Mouse (Mus musculus) midbrain, embryonic 16.5 days (tissue): Measurements from ENCODE around the gene Dcbld2. TPM values are rescaled to one million over a fixed set of nuclear protein-coding genes. Genes with fewer than 3 reads are reported as not detected.
A peak's percentile ranks its signal among the peaks of the same experiment; 100 is the strongest.

Experiments
- ATAC-seq: fragments of 200-750 bp; cut with Nextera tagmentation; 2 replicates; pipeline ENCODE4 v1.8.0; 2017; ENCODE audit warnings: moderate TSS enrichment
- H3K27ac ChIP-seq: fragments of 300-500 bp; sonication (generic); 2 replicates; pipeline ENCODE4 v1.5.1; 2014; ENCODE audit warnings: mild to moderate bottlenecking, low read length, mixed read lengths
- H3K27me3 ChIP-seq: fragments of 300-500 bp; sonication (generic); 2 replicates; pipeline ENCODE4 v1.6.1; 2014; ENCODE audit warnings: low read depth, low read length, mixed read lengths; ENCODE audit not compliant: control insufficient read depth, insufficient read depth
- H3K36me3 ChIP-seq: fragments of 300-500 bp; sonication (generic); 2 replicates; pipeline ENCODE4 v1.6.1; 2014; ENCODE audit warnings: mild to moderate bottlenecking, low read length, moderate library complexity, mixed read lengths; ENCODE audit not compliant: control insufficient read depth, insufficient read depth
- H3K4me1 ChIP-seq: fragments of 300-500 bp; sonication (generic); 2 replicates; pipeline ENCODE4 v1.6.1; 2014; ENCODE audit warnings: mild to moderate bottlenecking, low read length, mixed read lengths; ENCODE audit not compliant: control insufficient read depth, insufficient read depth
- H3K4me2 ChIP-seq: fragments of 300-500 bp; sonication (generic); 2 replicates; pipeline ENCODE4 v1.6.1; 2014; ENCODE audit warnings: mild to moderate bottlenecking, low read length, mixed read lengths
- H3K4me3 ChIP-seq: fragments of 300-500 bp; sonication (generic); 2 replicates; pipeline ENCODE4 v1.5.1; 2014; ENCODE audit warnings: low read depth, mild to moderate bottlenecking, low read length, moderate library complexity, mixed read lengths
- H3K9ac ChIP-seq: fragments of 300-500 bp; sonication (generic); 2 replicates; pipeline ENCODE4 v1.6.1; 2014; ENCODE audit warnings: low read depth, low read length, mixed read lengths
- H3K9me3 ChIP-seq: fragments of 300-500 bp; sonication (generic); replicated peaks from 2 replicates; pipeline ENCODE4 v1.6.1; 2014; ENCODE audit warnings: mild to moderate bottlenecking, low read length, mixed read lengths; ENCODE audit not compliant: control insufficient read depth, poor library complexity, severe bottlenecking
- WGBS: fragments of 180-500 bp; shearing (Covaris S2); extraction: QIAGEN DNeasy Blood & Tissue Kit; methylation state at CpG from one replicate; pipeline ENCODE4 v1.1.7; 2014; 5-methylcytosine and 5-hydroxymethylcytosine counted together
- polyA plus RNA-seq: library from polyadenylated mRNA; unstranded; fragments of >200 nt; fragmentation: Nextera tagmentation; extraction: Ambion mirVana; gene quantifications from 2 replicates; pipeline ENCODE4 v1.2.1, GENCODE M21; 2015

Gene Dcbld2
- 5.5 and 5.9 TPM in 2 replicates for polyA plus RNA-seq

DNA sequence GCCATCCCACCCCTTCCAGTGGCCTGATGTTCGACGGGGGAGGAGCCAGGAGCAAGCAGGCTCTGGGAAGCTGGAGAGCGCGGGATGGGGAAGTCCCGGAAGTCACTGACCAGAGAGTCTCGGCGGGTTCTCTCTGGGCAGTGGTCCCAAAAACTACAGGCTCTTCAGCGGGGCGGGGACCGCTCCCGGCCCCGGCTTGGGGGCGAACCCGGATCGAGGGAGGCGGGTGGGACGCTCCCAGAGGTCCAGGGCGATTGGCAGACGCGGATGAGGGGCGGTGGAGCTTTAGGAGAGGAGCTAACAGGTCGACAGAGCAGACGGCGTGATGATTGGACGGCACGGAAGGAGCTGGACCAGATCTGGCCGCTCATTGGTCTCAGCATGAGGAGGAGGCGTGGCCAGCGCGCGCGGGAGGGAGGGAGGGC, at the start of gene Dcbld2:
Gene Dcbld2 (plus strand): TSS at position 382 of the 425 bp plus-strand sequence.
- Histone ChIP-seq H3K9ac (peak within 1 kb of the TSS; percentile 77), H3K4me2 (peak within 1 kb of the TSS; percentile 79), H3K27ac (peak within 1 kb of the TSS; percentile 92), H3K4me1 (peaks cover 12% of the 10 kb centered on the region), H3K36me3 (no peaks in the 10 kb centered on the region), H3K27me3 (no peaks in the 10 kb centered on the region), H3K4me3 (peak within 1 kb of the TSS; percentile 80), H3K9me3 (no peaks in the 10 kb centered on the region)
- 0% methylated on average over 29 of the region's 32 CpGs for WGBS
- ATAC-seq = peak; percentile 100

- Histone ChIP-seq H3K9ac (no peak overlapping the region), H3K4me3 (no peak overlapping the region), H3K4me2 (no peak overlapping the region), H3K4me1 (no peaks in the 10 kb centered on the region), H3K36me3 (no peaks in the 10 kb centered on the region), H3K27me3 (no peaks in the 10 kb centered on the region), H3K9me3 (no peaks in the 10 kb centered on the region), H3K27ac (no peak overlapping the region)
- ATAC-seq = no peak
- 66% methylated on average over 1 of the region's 1 CpGs for WGBS
Observed at GRCm38 (mm10) chr16:58377170-58377569, 31.1 kb upstream of the Dcbld2 start.

- Histone ChIP-seq H3K27ac (no peak overlapping the region), H3K4me2 (no peak overlapping the region), H3K4me1 (no peaks in the 10 kb centered on the region), H3K27me3 (no peaks in the 10 kb centered on the region), H3K9ac (no peak overlapping the region), H3K36me3 (no peaks in the 10 kb centered on the region), H3K9me3 (no peaks in the 10 kb centered on the region), H3K4me3 (no peak overlapping the region)
- ATAC-seq = no peak
- WGBS = 73% methylated on average over 13 of the region's 13 CpGs
Observed at GRCm38 (mm10) chr16:58377756-58378503, 30.3 kb upstream of the Dcbld2 start.

DNA sequence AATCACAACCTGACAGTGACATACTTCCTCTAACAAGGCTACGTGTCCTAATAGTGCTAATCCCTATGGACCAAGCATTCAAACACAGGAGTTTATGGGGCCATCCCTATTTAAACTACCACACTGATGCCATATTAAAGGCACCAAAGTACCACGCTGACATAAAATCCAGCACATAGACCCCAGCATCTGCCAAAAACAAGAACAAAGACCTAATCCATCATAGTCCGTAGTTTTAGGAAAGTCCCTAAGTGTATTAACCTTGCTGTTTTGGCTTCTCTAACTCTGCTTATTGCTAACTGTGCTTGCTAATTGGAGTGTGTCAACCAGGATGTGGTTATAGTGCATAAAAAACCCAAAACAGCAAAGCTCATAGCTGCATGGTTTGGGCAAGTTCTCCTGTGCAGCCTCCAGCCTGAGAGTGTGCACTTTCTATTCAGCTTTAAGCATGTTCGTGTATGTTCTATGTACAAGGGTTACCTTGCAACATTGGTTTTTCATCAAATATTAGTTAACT, 21.9 kb upstream of the Dcbld2 start:
- Histone ChIP-seq H3K9ac (no peak overlapping the region), H3K4me1 (no peaks in the 10 kb centered on the region; the same call in 1 of the 2 replicates), H3K4me2 (no peak overlapping the region), H3K9me3 (0 out of 2 replicates have a peak, but pooled peaks cover 2% of the 10 kb centered on the region), H3K4me3 (no peak overlapping the region), H3K36me3 (no peaks in the 10 kb centered on the region), H3K27ac (no peak overlapping the region), H3K27me3 (no peaks in the 10 kb centered on the region)
- WGBS = 95% methylated on average over 4 of the region's 4 CpGs
- ATAC-seq = no peak

DNA sequence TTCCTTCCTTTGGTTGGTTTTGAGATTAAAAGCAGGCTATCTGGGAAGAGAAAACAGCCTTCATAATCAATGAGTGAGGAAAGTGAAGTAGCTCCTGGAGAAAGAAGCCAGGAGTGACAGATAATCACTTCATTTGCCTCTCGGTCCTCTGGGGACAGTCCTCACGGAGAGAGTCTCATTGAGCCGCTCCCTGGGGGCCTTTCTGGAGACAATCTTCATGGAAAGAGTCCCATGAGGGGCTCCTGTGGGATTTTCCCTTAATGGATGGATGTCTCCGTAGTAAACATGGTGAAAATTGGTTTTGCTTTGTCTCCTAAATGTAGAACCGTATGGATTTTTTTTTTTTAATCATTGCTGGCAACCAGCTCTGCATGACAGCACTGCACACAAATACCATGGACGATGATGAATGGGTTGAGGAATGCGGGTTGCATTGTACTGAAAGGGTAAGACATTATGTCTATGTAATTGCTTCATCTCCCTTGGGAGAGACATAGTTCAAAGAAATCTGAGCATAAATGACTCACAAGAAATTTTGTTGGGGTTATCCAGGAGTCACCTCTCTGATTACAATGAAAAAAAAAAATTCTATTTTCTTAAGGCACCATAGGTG, 19.0 kb upstream of the Dcbld2 start:
- Histone ChIP-seq H3K9me3 (0 out of 2 replicates have a peak, but pooled peaks cover 2% of the 10 kb centered on the region), H3K4me2 (no peak overlapping the region), H3K9ac (no peak overlapping the region), H3K36me3 (no peaks in the 10 kb centered on the region), H3K4me3 (no peak overlapping the region), H3K27me3 (no peaks in the 10 kb centered on the region), H3K27ac (no peak overlapping the region), H3K4me1 (no peaks in the 10 kb centered on the region; the same call in 1 of the 2 replicates)
- ATAC-seq = no peak
- WGBS = 14% methylated on average over 7 of the region's 7 CpGs

- no peak overlapping the region for H3K27ac ChIP-seq
- no peaks in the 10 kb centered on the region for H3K36me3 ChIP-seq
- no peak overlapping the region for H3K4me2 ChIP-seq
- H3K4me1 ChIP-seq = no peaks in the 10 kb centered on the region; the same call in 1 of the 2 replicates
- no peaks in the 10 kb centered on the region for H3K27me3 ChIP-seq
- H3K9ac ChIP-seq = no peak overlapping the region
- 85% methylated on average over 3 of the region's 3 CpGs for WGBS
- no peak overlapping the region for H3K4me3 ChIP-seq
- ATAC-seq = no peak
- no peaks in the 10 kb centered on the region for H3K9me3 ChIP-seq
Observed at GRCm38 (mm10) chr16:58393036-58393435, 15.2 kb upstream of the Dcbld2 start.

- no peak overlapping the region for H3K9ac ChIP-seq
- ATAC-seq = no peak
- WGBS = 86% methylated on average over 5 of the region's 5 CpGs
Observed at GRCm38 (mm10) chr16:58394156-58394555, 14.1 kb upstream of the Dcbld2 start.

GRCm38 (mm10) chr16:58398604-58399003, 9.6 kb upstream of the Dcbld2 start:
- no peaks in the 10 kb centered on the region for H3K9me3 ChIP-seq
- 90% methylated on average over 3 of the region's 3 CpGs for WGBS
- H3K4me1 ChIP-seq = no peaks in the 10 kb centered on the region
- no peak overlapping the region for H3K9ac ChIP-seq
- no peaks in the 10 kb centered on the region for H3K36me3 ChIP-seq
- H3K27me3 ChIP-seq = no peaks in the 10 kb centered on the region
- no peak for ATAC-seq
- H3K4me3 ChIP-seq = no peak overlapping the region
- H3K27ac ChIP-seq = no peak overlapping the region
- H3K4me2 ChIP-seq = no peak overlapping the region

More at GRCm38 (mm10) chr16:58394156-58394555, 14.1 kb upstream of the Dcbld2 start:
- Histone ChIP-seq H3K36me3 (no peaks in the 10 kb centered on the region), H3K27ac (no peak overlapping the region), H3K9me3 (no peaks in the 10 kb centered on the region), H3K4me1 (no peaks in the 10 kb centered on the region; the same call in 1 of the 2 replicates), H3K4me3 (no peak overlapping the region), H3K27me3 (no peaks in the 10 kb centered on the region), H3K4me2 (no peak overlapping the region)

- no peak overlapping the region for H3K9ac ChIP-seq
- no peak overlapping the region for H3K4me2 ChIP-seq
- no peak overlapping the region for H3K4me3 ChIP-seq
- H3K4me1 ChIP-seq = no peaks in the 10 kb centered on the region
- no peaks in the 10 kb centered on the region for H3K27me3 ChIP-seq
- no peaks in the 10 kb centered on the region for H3K36me3 ChIP-seq
- WGBS = 64% methylated on average over 2 of the region's 2 CpGs
- H3K9me3 ChIP-seq = no peaks in the 10 kb centered on the region
- no peak for ATAC-seq
- H3K27ac ChIP-seq = no peak overlapping the region
Observed at GRCm38 (mm10) chr16:58401079-58401478, 7.2 kb upstream of the Dcbld2 start.
